Mouse (Mus musculus) left cerebral cortex, postnatal 36 days (tissue): Measurements from ENCODE around the gene Nt5c2. TPM values are rescaled to one million over a fixed set of nuclear protein-coding genes. Genes with fewer than 3 reads are reported as not detected.
"Not testable (repeated sequence)": the region's sequence is repeated elsewhere in the genome, so short reads cannot be mapped to it uniquely, and the experiment has no call there.

ENCODE experiments used
- DNase-seq, 2 experiments: peaks; one replicate each; pipeline ENCODE4 v3.0.0; 2021 to 2022; ENCODE audit warnings: low spot score in 2 of 2, mixed read lengths in 1 of 2
- intact Hi-C: fragments of 180-260 bp; cut with DNase I; formaldehyde crosslinking; loops from one replicate; pipeline ENCODE4 v1.15.1; 2025
- total RNA-seq, 2 experiments: library from RNA; stranded (reverse); gene quantifications; 2 replicates each; pipeline ENCODE4 v1.2.3; 2021

Nt5c2 gene
- total RNA-seq, 2 experiments from 2014 or later = 68.1 to 78.8 TPM

DNA sequence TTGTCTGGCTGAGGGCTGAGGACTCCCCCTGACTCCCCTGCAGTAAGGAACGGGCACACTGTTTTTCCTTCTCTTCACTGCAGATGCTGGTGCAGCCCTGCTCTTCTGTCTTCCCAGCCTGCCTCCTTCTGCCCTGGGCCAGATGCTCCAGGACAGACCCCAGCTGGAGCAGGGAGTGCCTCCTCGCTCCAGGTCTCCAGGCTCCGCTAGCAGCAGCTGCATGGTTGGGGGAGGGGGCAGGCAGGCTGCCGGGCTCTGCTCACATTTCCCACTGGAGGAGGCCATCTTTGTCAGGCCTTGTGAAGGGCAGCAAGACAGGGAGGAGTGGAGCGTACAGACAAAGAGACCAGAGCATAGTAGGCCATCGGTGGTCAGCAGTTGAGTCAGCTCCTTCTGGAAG, 4.4 kb upstream of the Nt5c2 start:
- no peak for DNase-seq
- intact Hi-C loops = no loop called here

DNA sequence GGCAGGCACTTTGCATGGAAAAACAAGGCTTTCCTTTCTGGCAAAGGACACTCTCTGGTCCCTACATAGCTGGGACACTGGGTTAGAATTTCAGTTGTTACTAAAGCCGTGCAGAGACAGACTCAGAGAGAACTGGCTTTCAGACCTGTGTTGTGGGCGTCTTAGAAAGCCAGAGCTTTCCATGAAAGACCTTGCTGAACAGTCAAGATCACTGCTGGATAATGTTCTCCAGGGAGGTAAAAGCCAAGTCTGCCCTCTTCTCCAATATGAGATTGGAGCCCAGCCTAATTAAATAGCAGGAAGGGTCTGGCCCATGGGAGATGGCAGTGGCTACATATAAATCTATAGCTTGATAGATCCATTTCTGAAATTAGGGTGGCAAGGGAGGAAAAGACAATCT, 3.4 kb upstream of the Nt5c2 start:
- DNase-seq = no peak
- intact Hi-C loops = no loop called here

DNA sequence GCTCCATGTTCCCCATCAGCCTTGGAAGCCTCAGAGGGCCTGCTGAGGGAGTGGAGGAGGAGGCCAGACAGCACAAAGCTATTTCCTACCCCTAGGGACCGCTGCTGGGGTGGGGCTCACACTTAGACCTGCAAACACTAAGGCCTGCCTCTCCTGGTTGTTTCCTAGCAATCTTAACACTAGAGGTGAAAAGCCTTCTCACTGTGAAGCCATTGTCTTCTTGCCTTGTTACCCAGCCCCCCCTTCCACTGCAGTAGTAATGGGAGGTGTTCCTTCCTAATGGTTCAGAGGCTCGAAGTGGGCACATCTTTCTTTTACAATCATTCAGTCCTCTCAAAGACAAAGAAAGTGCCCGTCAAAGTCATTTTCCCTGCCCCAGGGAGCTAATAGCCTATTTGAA, 2.9 kb upstream of the Nt5c2 start:
- DNase-seq = no peak
- intact Hi-C loops = no loop called here

DNA sequence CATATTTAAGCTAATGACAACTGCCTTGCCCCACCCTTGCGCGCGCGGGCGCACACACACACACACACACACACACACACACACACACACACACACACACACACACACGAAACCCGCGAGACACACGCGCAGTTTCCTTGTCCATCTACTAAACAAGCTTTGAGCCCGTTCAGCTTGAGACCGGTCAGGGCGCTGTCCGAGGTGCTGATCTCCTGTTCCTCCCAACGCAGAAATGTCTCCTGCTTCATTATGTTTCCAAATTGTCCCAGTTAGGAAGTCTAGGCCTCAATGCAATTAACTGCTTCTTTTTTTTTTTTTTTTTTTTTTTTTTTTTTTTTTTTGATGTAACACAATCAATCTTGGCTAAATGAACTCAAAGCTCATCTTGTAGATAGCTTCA, 1.5 kb upstream of the Nt5c2 start:
- intact Hi-C loops = no loop called here
- no peak for DNase-seq

DNA sequence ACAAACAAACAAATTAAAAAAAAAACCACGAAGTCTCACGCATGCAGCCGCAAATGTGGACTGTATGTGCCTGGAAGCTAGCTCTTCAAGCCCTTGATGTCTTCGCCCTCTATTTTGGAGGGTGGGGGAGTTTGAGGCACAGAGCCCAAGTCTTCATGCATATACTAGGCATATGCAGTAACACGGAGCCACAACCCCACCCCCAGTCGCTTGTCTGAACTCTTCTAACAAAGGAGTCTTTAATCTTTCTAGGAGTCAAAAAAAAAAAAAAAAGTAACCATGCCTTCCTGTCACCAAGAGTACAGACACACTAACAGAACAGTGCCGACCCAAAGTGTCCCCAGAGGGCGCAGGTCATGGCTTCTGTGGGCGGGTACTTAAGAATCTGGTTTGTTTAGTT, 1.0 kb upstream of the Nt5c2 start:
- intact Hi-C loops = no loop called here
- DNase-seq = no peak

DNA sequence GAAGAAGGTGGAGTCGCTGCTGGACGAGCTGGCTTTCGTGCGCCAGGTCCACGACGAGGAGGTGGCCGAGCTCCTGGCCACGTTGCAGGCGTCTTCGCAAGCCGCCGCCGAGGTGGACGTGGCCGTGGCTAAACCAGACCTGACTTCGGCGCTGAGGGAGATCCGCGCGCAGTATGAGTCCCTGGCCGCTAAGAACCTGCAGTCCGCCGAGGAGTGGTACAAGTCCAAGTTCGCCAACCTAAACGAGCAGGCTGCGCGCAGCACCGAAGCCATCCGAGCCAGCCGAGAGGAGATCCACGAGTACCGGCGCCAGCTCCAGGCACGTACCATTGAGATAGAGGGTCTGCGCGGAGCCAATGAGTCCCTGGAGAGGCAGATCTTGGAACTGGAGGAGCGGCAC, 443 bp upstream of the Nt5c2 start:
- peak in 1 of 2 experiments; percentile 52 for DNase-seq
- intact Hi-C loops = no loop called here

DNA sequence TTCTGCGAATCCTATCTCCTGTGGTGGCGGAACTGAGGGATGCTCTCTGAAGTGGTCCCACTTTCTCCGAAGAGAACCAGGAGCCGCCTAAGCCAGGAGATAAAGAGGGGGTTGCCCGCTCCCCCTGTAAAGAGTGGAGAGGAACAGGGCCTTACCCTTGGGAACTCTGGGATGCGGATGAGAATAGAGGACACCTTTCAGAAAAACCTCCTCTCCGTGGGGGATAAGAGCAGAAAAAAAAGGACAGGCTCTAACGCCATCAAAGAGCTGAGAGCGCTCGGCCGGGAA, 850 bp downstream of the Nt5c2 start:
- no peak for DNase-seq
- intact Hi-C loops = no loop called here

DNA sequence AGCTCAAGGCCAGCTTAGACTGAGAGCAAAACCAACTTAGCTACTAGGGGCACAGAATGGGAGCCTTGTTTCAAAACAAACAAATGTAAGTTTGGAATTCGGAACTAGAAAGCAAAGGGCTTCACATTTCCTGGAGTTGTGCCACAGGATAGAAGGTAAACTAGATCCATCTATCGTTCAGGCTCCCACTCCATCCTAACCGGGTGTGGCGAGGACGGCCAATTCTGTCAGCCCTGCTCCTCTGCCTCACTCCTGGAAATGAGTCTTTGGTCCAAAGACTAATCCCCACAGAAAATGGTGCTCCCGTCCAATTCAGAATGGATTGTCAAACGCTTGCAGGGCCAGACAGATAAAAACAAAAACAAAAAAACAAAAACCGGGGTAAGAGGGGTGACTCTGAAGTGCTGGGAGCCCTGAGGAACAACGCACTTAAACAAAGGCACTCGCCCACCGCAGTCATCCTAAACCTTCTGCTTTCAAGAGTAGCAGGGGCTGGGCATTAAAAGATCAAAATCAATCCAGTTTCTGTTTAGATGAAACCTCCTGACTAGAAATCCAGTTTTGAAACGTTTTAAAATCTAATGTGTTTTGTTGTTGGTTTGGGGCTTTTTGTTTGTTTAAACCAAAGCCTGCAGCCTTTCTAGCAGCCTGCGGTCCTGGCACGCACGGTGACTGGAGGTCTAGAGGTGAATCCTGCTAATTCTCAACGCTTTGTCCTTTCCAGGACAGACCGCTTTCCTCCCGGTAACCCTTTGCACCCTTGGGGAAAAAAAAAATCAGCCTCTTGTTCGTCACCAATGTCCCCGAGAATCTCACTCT, 1.4 kb downstream of the Nt5c2 start:
- no peak for DNase-seq
- intact Hi-C loops = no loop called here

DNA sequence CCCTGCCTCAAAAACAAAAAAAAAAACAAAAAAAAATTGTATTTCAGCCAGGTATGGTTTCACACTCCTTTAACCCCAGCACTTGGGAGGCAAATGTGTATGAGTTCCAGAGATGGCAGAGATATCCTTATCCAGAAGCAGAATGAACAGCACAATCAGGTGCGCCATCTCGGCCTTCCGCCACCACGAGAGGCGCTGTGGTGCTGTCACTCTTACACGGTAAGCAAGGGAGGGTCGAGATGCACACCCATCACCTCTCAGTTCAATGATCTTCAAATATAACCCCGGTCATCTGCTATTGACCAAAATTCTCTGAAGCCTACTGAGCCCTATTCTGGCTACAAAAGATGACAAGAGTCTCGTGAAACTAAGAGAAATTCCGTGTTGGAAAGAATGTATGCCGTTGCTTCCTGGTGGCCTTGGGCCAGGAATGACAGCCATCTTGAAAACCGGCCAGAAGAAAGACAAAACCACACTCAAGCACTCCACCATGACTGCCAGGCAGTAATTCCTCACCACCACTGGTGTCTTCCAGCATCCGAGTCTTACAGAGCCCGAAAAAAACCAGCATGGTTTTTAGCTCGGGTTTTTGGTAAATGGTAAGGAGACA, 2.3 kb downstream of the Nt5c2 start:
- intact Hi-C loops = no loop called here

DNA sequence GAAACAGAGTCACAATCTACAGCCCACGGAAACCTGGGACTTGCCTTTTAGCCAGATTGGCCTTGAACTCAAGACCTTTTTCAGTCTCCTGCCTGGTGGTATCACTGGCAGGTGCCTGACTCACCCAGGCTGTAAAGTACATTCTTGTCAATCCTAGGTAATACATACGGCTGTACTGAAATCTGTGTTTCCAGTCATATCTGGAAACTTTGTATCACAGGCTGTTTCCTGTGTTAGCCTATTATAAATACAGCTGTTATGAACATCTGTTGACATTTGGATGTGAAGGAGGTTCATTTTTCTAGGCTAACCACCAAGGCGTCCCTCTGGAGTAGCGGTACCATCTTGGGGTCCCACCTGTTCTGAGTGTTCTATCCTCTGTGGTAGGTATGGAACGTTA, 5.0 kb downstream of the Nt5c2 start:
- intact Hi-C loops = no loop called here
- no peak for DNase-seq

More for the DNA sequence above, 2.3 kb downstream of the Nt5c2 start:
- no peak for DNase-seq

DNA sequence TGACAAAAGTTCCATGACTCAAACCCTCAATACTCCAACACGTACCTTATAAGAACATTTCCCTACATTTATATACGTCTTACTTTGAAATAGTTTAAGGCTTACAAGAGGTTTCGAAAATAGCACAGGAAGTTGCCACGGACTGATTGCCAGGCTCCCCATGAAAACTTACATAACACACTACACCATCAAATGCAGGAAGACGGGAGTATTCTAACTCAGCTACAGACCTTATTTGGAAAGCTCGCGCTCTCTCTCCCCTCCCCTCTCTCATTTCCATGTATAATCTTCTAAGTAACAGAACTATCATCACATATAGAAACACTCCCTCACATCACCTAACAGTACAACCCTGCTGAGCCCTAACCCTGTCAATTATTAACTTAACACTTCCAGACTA, 5.5 kb downstream of the Nt5c2 start:
- no peak for DNase-seq
- intact Hi-C loops = no loop called here

DNA sequence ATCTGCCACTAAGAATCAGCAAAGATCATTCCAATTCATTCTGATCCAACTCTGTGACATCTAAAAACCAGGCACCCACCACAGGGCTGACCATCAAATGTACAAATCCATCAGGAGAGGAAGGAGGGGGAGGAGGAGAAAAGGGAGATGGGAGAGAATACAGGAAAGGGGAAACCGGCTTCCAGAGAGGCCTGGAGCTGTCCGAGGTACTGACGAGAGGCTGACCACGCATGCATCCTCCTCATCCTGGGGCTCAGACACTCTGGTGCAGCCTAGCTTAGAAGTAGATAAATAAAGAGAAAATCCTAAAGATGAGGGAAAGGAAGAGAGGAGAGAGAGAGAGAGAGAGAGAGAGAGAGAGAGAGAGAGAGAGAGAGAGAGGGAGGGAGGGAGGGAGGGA, 8.6 kb downstream of the Nt5c2 start:
- no peak for DNase-seq
- intact Hi-C loops = no loop called here

DNA sequence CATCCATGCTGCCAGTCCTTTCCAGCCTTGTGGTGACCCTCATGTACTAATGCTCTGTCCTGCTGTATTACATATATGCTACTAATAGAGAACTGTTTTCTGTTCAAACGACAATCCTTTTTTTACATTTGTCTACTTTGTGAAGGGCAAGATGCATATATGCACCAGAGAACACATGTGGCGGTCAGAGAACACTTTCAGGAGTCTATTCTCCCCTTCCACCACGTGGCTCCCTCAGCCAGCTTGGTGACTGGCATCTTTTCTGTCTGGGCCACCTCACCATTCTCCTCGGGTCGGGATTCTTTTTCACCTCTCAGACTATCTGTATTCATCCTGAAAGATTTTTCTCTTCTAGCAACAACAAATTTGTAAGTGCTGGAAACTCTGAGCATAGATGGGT, 9.1 kb downstream of the Nt5c2 start:
- intact Hi-C loops = no loop called here
- DNase-seq = no peak

DNA sequence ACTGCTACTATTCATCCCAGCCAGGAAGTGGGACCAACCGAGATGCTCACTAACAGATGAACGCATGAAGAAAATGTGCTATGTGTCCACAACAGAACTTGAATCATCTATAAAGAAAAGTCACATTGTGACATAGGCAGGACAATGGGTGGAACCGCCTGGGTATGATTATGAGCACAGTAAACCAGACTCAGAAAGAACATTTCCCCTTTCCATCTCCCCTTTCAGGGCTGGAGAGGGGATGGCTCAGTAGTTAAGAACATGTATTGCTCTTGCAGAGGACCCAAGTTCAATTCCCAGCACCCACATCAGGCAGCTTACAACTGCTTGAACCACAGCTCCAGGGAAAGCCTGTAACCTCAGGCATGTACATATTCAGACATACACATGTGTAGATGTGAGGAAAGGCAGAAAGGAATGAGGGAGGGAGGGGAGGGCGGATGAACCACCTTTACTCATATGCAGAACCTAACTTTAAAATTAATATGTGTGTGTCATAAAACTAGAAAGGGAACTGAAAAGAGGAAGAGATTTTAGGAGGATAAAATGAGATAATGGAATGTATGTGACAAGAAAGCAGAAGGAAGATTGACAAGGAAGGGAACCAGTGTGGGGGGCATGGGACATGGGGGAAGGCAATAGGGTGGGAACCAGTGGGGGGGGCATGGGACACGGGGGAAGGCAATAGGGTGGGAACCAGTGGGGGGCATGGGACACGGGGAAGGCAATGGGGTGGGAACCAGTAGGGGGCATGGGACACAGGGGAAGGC, 11.0 kb downstream of the Nt5c2 start:
- intact Hi-C loops = no loop called here
- no peak for DNase-seq

DNA sequence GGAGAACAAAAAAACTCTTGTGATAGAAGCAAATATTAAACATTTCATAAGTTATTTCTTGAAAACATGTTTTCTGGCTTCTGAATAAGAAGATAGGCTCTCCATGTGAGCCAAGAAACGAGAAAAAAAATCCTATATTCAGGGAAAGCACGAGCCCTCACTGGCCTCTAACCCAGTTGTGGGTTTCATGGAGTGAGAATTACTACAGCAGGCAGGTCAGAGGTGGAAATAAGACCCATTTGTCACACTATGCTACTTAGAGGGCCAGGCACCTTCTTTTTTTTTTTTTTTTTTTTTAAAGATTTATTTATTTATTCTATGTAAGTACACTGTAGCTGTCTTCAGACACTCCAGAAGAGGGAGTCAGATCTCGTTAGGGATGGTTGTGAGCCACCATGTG, 14.6 kb downstream of the Nt5c2 start:
- DNase-seq, intact Hi-C loops: not testable (repeated sequence)

DNA sequence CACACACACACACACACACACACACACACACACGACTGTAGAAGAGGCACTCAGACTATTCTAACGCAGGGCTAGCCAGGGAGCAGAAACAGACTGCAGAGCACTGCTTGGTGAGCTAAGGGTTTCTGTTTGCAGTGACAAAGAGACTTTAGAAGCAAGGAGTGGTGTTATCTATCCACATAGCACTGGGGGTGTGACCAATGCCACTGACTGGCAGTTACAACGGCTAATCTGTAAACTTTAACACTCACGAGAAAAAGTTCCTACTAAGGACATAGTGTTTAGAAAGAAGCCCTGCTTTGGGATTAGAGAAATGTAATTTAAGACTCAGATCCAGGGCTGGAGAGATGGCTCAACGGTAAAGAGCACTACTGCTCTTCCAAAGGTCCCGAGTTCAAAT, 15.2 kb downstream of the Nt5c2 start:
- intact Hi-C loops = no loop called here
- DNase-seq = no peak

DNA sequence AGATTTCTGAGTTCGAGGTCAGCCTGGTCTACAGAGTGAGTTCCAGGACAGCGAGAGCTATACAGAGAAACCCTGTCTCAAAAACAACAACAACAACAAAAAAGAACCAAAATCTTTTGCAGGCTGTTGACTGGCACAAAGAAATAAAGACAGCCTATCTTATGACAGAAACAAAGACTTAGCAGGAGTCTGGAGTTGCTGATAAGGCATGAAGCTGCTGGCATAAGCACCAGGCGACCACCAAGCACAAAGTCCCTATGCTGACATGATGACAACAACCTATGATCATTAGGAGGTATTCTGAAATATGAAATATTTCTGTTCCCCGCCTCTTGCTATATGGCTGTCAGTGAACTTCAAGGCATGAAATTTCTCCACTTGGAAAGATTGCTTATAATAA, 16.0 kb downstream of the Nt5c2 start:
- intact Hi-C loops = no loop called here
- no peak for DNase-seq

DNA sequence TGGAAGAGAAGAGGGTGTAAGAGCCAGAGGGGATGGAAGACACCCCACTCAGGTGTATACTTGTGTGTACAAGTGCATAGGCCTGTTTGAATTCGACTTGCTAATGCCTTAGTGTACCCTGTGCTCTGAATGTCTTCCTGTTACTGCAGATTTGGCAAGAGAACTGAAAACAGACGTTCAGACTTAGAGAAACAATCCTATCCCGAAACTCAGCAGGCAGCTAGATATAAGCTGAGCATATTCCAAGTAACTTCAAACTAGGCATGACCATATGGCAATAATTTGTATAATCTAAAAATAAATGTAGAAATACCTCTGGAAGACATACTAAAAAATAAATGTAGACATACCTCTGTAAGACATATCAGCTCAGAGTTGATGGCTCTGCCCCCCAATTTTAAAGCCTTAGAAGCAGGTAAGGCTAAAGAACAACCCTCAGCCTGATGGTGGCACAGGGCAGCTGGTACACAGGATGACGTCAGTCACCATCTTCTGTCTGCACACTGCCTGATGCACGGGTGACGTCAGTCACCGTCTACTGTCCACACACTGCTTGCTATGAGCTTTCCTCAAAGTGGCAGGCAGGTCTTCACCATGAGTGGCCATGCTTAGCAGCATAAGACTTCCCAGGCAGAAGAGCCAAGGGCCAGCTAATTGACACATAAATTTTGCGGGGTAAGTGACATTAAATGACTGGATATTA, 16.6 kb downstream of the Nt5c2 start:
- peak in 1 of 2 experiments; percentile 33 for DNase-seq
- intact Hi-C loops = no loop called here

DNA sequence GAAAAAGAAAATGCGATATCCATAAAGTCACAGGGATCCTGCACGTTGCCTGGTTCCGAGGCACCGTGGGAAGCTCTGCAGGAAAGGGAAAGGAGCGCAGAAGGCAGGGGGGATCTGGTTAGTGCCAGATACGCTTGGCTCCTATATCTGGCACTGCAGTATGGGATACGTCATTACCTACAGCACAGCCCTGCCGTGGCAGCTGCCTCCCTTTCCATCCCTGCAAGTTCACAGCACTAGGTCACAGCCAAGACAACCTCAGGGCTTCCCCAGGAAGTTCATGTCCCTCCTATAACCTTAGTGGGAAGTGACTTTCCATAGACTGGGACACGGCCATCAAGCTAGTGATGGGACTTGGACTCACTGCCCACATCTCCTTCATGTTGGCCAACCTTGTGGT, 18.9 kb downstream of the Nt5c2 start:
- peak in 1 of 2 experiments; percentile 32 for DNase-seq
- intact Hi-C loops = no loop called here

DNA sequence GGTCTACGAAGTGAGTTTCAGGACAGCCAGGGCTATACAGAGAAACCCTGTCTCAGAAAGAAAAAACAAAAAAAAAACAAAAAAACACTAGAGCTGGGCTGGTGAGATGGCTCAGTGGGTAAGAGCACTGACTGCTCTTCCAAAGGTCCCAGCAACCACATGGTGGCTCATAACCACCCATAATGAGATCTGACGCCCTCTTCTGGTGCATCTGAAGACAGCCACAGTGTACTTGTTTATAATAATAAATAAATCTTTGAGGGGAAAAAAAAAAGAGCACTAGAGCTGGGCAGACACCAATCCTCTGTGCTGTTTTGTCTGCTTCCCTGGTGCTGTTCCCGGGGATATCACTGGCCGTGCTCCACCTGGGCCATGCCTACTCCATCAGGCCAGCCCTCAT, 22.6 kb downstream of the Nt5c2 start:
- intact Hi-C loops, DNase-seq: not testable (repeated sequence)
